Mouse (Mus musculus) induced T-regulatory cell, adult 2 months (primary cell): ENCODE data around the gene Galp.

Experiments used
- DNase-seq: peaks from one replicate; pipeline ENCODE4 v3.0.0-alpha.2; 2012; ENCODE audit warnings: low read depth

Galp gene

DNA sequence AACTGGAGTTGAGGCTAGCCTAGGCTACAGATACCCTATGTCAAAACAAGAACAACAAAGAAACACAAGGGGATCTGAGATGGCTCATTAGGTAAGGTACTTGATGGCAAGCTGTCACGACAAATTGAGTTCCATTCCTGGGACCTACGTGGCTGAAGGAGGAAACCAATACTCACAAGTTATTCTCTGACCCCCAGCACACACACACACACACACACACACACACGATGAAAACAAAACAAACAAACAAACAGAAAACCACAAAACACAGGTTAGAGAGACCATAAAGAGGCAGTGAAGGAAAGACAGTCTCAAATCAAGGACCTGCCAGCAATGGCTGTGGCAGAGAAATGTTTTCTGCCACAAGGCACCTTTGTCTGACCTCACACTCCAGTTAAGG is at the start of gene Galp:
Galp (plus strand) TSS at position 301 of the 400 bp plus-strand sequence.
- DNase-seq, result no peak

DNA sequence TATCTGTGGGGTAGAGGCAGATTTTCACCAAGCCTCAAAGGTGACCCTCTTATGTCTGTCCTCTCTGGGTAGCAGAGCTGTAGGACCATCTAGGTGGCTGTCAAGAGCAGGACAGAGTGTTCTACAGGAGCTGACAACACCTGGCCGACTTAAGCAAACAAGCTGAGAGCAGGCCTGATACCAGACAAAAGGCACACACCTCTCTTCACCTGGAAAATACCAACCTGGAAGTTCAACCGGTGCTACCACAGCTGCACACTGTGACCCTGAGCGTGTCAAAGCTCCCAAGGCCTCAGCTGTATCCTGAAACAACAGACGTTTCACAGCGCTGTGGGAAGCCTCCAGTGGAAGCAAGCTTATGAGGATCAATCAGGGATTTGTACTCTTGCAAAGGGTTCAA is 49.2 kb upstream of the Galp start:
- no peak for DNase-seq

DNA sequence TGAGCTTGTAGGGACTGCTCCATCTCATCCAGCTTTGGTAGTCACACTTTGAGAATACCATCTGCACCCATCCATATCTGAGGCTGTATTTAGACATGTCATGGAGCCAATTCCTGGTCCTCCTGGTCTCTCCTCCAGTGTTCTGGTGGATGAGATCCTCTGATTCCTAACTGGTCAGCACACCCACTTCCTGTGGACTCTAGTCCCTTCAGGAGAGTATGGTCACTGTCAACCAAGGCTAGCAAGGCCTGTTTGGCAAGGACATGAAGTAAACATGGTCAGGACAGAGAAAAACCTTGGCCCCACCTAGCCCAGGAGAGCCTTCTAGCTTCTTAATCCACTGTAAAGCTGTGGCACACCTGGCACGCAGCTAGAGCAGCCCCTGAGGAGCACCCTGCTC is 45.6 kb upstream of the Galp start:
- no peak for DNase-seq

DNA sequence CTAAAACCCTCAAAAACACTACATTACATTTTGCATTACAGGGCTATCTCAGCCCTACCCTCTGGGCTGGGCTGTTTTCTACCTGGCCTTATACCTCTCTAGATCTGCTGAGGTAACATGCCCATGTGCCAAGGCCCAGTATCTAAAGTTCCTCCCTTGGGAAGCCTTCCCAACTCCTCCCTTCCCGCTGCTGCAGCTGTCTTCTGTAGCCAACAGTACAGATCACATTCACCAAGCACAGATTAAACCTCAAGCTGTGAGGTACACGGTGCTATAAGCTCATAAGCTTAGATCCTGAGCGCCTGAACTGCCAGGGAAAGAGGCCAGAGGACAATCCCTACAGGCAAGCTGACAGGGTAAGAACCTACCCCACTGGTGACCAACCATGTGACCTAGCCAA is 44.9 kb upstream of the Galp start:
- no peak for DNase-seq

DNA sequence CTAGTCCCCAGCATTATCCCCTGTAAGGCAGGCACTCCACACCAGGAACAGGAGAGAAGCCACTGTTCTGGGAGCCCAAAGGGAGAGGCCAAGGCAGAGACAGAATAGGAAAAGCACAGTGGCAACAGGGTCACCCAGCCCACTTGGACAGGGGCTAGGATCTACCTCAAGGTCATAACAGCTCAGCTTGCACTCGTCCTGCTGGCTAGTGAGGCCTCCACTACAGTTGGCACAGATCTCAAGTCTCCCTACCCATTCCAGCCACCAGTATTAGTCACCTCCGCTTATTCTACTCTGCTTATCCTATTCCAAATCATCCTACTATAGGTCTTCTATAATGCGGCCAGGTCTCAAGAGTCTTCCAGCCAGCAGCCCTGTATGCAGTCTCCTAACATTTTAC is 43.8 kb upstream of the Galp start:
- DNase-seq, result no peak

DNA sequence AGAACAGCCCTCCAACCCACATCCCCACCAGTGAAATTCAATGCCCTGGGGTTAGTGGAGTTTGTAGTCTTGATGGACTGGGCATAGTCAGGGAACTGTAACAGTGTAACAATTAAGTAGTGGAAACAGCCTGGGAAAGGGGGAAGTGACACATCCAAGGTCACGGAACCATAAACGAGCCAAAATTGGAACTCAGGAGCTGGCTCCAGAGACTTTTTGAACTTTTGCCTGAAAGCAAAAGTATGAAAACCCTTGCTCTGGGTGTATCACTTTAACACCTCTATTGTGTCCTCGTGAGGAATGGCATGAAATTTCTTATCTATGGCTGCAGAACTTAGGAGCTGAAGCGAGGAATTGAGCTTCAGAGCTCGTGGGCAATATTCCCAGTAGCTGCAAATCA is 42.7 kb upstream of the Galp start:
- DNase-seq, result no peak

DNA sequence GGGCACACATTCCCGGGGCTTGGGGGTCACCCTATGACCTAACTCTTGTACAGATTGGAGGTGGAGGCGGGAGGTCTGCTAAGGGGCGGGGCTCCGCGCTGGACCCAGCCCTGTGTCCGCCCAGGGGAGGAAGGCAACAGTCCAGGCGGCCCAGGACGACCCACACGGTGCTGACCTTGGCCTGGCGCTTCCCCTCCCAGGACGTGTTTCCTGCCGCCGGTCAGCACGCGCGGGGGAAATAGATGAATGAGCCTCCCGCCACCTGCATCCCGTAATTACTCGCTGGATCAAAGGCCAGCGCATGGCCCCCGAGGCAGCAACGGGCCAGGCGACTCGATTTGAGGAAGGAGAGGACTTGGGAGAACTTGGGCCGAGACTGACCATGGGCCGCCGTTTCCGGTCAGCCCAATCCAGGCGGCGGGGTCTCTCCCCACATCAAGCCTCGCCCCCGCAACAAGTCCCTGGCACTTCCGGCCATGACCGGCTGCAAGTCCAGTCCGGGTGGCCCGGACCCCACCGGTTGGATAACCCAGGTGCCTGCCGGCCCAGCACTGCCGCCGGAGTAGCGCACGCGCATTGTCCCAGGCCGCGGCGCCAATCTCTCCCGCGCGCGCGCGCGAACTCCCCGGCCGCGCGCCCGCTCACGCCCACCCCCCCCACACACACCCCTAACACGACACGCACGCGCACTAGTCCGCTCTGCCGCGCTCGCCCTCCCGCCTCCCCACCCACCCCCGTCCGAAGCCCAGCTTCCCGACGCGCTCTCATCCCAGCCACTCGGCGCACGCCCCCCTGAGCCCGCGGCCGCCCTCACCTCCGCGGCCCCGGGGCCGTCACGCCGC is 41.6 kb upstream of the Galp start:
- peak; percentile 90 for DNase-seq

DNA sequence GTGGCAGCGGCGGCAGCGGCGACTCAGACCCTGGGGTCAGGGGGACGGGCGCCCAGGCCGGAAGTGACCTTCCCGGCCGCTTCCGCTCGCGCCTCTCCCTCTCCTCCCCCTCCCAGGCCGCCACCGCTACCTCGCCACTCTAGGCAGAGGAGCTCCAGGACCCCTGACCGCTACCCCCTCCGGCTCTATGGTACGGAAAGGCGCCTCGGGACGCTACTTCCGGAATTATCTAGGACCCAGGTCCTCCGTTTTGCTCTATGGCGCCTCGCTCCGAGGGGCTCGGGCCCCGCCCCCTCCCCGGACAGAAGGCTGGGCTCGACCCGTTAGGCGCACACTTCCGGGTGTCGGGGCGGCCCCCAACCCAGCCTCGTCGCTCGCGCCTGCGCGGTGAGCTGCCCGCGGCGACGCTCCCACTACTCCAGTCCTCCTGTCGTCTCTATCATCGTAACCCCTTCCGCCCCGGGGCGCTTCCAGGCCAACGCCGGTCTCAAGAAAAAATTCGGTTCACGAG is 40.9 kb upstream of the Galp start, which contains the start of gene Zfp787:
Zfp787 (minus strand) TSS at position 97 of the 511 bp plus-strand sequence.
- peak; percentile 94 for DNase-seq

DNA sequence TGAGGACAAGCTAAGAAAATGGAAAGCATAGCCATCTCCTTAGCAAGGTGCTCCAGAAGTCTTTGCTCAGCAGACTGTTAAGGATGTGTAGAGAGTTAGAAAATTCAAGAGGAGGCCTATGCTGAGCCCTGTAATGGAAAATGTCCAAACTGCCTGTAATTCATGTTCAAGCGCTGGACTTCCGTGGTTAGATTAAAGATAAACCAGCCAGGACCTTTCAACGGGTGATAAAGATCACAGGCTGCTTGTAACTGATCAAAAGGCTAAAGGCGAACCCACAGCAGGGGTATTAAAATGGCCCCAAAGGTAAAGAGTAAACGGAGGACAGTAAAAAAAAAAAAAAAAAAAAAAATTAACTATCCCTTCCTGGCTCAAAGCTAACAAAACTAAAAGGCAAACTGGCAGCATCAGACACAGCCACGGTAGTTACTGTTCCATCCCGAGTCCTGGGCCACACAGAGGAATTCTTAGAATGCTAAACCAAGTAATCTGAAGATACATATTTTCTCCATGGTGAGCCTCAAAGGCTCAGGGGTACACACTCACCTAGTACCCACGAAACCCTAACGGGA is 39.9 kb upstream of the Galp start:
- DNase-seq, result no peak

DNA sequence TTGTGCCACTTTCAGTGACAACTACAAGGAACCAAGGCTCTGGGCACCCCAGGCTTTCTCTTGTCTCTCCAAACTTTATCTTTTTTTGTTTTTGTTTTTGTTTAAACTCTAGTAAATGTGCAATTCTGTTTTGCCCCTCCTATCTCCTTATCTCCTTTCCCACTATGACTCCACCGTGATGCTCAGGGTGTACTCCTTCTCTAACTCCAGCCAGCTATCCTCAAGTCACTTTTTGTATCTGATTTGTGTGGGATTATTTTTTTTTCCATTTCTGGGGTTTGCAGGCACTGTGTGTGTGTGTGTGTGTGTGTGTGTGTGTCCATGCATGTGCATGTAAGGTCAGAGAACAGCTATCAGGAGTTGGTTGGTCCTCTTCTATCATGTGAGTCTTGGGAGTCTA is 39.4 kb upstream of the Galp start:
- DNase-seq, result peak; percentile 31

DNA sequence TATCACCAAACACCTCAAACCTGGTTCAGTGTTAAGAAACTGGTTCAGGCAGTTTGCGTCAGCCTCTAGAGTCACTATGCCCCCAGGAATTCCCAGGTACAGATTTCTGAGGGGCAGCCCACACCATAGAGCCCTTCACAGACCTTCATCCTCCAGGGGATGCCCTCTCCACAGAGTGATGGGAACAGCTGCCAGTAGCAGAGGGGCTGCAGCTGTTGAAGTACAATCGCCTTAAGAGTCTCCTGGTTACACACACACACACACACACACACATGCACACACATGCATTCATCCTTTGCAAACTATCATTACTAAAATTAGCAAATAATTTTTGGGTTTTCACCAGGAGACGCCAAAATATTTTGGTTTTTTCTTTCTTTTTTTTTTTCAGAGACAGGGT is 37.3 kb upstream of the Galp start:
- DNase-seq, result no peak

DNA sequence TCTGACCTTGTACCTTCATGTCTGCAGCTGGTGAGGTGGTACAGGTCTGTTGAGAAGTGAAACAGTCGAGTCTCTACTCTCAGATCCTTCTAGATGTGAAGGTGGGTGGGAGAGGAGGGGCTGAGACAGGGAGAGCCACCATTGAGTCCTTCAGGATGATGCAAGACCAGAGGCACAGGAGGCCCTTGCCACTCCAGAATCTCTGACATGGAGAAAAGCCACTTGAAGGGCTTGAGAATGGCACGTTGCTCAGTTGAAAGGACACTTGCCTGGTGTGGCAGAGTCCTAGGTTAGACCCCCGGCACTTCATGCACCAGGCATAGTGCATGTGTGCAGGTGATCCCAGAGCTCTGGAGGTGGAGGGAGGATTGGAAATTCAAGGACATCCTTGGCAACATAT is 35.3 kb upstream of the Galp start:
- no peak for DNase-seq

DNA sequence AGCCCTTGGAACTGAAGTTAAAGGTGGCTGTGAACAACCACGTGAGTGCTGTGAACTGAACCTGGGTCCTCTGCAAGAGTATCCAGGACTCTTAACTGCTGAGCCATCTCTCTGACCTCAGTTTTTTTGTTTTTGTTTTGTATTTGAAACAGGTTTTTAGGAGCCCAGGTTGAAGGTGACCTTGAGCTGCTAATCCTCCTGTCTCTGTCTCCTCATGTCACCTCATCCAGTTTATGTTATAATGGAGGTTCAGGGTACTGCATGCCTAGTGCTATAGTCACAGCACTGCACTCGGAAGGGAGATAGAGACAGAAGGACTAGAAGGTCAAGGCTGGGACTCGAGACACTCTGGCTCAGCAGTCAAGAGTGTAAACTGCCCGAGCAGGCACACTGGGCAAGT is 34.7 kb upstream of the Galp start:
- no peak for DNase-seq

DNA sequence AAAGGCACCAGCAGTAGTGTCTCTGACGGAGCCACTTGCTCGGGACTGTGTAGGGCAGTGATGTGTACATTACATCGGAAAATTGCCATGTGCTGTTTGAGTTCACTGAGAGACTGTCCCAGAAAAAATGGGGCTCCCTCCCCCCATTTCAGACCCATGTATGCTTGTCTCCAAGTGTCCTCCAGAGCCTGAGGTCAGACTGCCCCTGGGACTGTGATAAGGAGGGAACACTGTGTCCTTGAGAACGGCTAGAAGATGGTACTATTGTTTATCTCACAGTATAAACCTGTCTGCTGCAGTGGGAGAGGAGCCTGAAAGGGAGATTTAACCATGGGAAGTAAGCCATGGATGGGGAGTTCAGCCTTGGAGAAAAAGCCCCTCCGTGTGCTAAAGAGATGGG is 32.2 kb upstream of the Galp start:
- DNase-seq, result no peak

DNA sequence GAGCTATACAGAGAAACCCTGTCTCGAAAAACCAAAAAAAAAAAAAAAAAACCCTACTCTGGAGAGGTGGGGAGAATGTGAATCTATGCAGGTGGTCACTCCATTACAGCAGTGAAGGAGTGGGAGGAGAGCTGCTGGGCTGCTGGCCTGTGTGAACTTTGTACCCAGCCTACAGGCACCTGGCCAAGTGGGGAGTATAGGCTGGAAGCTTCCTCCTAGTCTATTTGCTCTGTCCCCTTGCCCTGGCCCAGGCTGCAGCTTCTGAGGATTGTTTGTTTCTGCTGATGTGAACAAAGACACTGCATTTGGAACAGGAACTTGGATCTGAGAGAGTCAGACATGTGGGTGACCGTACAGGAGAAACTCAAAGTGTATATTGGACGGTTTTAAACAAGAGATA is 27.5 kb upstream of the Galp start:
- no peak for DNase-seq

DNA sequence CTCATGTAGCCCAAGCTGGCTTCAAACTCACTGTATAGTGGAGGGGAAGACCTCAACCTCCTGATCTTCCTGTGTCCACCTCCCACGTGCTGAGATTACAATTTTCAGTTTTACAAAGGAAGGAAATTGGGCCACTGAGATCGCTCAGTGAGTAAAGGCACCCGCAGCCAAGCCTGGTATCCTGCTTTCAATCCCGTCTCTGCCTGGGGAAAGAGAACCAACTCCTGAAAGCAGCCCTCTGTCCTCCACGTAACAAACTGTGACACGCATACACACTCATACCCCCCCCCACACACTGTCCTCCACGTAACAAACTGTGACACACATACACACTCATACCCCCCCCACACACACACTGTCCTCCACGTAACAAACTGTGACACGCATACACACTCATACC is 26.5 kb upstream of the Galp start:
- peak; percentile 33 for DNase-seq

DNA sequence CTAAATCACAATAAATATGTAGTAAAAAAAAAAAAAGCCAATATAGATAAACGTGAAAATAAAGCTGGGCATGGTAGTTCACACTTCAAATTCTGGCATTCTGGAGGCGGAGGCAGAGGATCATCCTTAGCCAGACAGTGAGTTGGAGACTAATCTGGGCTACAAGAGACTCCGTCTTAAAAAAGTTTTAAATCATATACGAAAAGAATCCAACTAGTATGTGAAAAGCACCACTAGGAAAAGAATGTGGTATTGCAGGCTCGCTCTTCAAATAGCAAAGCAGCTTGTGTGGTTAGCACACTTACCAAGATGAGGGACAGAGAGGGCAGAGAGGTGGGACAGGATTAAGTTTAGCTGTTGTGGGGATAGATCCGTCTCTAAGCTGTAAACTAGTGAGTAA is 26.0 kb upstream of the Galp start:
- DNase-seq, result no peak

DNA sequence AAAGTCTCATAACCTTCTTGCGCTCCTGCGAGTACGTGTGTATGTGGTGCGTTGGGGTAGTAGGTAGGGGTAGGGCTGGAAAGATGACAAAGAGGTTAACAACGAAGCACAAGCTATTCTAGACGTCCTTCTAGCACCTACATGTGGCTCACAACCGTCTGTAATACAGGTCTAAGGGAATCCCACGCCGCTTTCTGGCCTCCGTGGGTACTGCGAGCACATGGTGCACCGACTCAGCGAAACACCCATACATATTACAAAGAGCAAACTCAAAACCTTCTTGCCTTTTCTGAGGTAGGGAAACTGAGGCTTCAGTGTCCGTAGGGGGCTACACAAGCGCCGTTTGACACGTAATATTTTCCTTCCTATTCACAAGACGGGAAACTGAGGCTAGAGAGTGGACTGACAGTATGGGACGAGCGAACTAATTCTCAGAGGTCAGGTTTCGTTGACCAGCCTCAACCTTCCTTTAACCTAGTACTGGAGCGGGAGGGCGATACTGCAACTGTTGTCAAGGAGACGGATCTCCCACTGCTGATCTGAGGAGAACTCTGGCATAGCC is 25.4 kb upstream of the Galp start:
- DNase-seq, result peak; percentile 85

DNA sequence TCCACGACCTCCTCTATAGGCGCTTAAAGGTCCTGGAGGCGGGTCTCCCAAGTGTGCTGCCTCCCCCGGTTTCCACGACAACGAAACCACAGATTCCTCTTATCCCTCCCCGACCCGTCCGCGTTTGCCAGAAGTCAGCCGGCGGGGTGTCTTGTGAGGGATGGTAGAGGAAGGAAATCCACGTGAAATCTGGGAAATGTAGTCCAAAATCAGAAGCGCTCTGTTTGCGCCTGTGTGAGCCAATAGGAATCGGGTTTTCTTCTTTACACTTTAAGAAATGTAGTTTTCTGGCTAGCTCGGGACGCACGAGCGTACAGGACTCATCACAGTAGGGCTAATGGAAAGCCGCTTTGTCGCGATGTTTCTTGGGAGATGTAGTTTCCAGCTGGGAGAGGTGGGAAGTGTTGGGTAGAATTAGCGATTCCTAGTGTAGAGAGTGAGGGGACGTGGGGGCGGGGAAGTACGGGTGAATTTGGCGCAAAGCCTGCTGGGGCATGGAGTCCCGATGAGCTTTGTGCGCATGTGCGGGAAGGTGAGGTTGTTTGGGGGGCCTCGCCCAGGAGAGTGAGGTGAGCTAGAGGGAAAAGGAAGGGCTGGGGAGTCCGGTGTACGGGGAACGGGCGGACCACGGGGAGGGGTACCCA is 24.8 kb upstream of the Galp start, which contains the start of gene Zfp444:
Zfp444 (plus strand) TSS at position 221 of the 644 bp plus-strand sequence.
- DNase-seq, result peak; percentile 97

DNA sequence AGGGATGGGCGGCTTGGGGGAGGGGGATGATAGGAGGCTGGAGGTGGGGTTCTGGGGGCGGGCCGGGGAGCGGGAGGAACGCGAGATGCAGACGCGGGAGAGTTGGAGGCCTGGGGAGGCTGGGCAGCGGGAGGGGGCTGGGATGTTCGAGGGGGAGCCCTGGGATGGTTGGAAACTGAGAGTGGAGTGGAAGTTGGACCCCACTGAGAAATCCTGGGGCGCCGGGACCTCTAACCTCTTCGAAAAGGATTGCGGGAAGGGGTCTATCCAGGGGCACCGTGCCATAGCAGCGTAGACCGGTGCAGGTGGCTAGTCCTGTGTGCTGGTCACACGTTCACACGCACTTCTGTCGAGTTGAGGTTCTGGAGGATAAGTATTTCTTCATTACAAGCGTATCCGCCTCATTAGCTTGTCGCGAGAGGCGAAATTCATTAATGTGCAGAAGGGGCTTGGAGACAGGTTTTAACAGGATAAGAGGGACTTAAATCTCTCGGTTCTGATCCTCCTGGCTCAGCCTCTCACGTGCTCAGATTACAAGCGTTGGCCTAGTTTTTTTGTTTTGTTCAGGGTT is 24.1 kb upstream of the Galp start:
- DNase-seq, result no peak

DNA sequence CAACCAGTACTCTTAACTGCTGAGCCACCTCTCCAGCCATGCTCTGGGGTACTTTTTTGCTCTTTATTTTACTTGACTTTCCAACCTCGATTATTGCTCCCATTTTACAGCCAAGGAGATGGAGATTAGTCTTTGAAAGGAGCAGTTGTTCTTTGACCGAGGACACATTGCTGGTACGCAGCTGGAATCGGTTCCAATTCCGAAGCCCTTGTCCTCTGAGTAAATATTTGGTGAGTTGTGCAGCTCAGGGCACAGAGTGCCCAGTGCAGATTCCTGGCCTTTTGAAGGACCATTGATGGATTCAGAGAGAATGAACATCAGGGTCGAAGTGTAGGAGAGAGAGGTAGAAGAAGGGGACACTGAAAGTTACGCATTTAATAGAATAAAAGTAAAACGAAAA is 23.0 kb upstream of the Galp start:
- no peak for DNase-seq

DNA sequence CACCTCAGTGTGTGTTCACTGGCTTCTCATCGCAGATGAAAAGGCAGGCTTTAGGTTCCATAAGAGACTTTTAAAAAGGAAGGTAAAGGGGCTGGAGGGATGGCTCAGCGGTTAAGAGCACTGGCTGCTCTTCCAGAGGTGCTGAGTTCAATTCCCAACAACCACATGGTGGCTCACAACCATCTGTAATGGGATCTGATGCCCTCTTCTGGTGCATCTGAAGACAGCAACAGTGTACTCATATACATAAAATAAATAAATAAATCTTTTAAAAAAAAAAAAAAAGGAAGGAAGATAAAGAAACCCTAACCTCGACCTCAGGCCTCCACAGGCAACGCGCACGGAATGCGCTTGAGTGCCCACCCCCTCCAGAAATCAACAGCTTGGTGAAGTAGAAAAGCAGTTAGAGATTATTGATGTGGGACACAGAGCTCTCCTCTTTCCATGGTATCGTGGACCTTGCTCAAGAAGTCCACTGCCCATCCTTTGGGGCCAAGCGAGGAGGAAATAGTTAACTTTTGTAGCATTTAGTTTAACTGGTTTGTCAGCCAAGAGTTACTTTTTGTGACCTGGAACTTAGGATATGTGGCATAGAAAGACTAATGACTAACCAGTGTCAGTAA is 22.4 kb upstream of the Galp start:
- peak; percentile 29 for DNase-seq
